Mouse (Mus musculus): ENCODE data around the gene Suclg2. TPM values are rescaled to one million over a fixed set of nuclear protein-coding genes. Genes with fewer than 3 reads are reported as not detected.

Gene Suclg2
- total RNA-seq (2012; rRNA removed): 42.9 and 52.8 TPM in 2 replicates

- Histone ChIP-seq H3K4me3 (ENCODE audit: insufficient read depth in 1 of 2, low read depth in 1 of 2, low read length in 2 of 2, poor library complexity in 1 of 2, severe bottlenecking in 1 of 2) (peak within 1 kb of the TSS; percentile 88 to 93), H3K9ac (ENCODE audit: insufficient read depth, low read depth, low read length, poor library complexity, severe bottlenecking) (peak within 1 kb of the TSS; percentile 98), H3K27ac (ENCODE audit: insufficient read depth, low read depth, low read length, poor library complexity, severe bottlenecking) (peak within 1 kb of the TSS; percentile 72; the same call in 1 of the 2 replicates), H3K9me3 (ENCODE audit: control insufficient read depth, insufficient read depth, low read depth, low read length) (no peaks in the 10 kb centered on the region), H3K36me3 (ENCODE audit: control insufficient read depth, insufficient read depth, low read length, poor library complexity, severe bottlenecking) (no peaks in the 10 kb centered on the region), H3K4me1 (ENCODE audit: control insufficient read depth in 2 of 2, insufficient read depth in 2 of 2, low read length in 2 of 2, poor library complexity in 1 of 2) (peaks cover 0 to 2% of the 10 kb centered on the region in 2 experiments; a peak in 2 of 4 replicates)
- TF ChIP-seq MAFK (IDR thresholded peaks at IDR 0.05; ENCODE audit: insufficient read depth, low read depth, low read length): no peak
- no peak for TF ChIP-seq ZC3H11A (IDR thresholded peaks at IDR 0.05; ENCODE audit: borderline replicate concordance, low read depth, low read length)
- TF ChIP-seq HCFC1 (IDR thresholded peaks at IDR 0.05; ENCODE audit: borderline replicate concordance, insufficient read depth, low read length): no peak
- in situ Hi-C loops (cut with MboI; ENCODE audit: low sequenced_read_pairs in 2 of 2, unreplicated experiment in 2 of 2): no loop called here
- DNase-seq (ENCODE audit: low read depth, low spot score): peak; percentile 71
Observed at GRCm38 (mm10) chr6:95718031-95718968, at the start of gene Suclg2. Suclg2 (minus strand) TSS chr6:95718800.

GRCm38 (mm10) chr6:95766566-95766965 is 48.0 kb upstream of the Suclg2 start:
- Histone ChIP-seq H3K4me3 (ENCODE audit: insufficient read depth in 1 of 2, low read depth in 1 of 2, low read length in 2 of 2, poor library complexity in 1 of 2, severe bottlenecking in 1 of 2) (no peak overlapping the region), H3K9me3 (ENCODE audit: control insufficient read depth, insufficient read depth, low read depth, low read length) (no peaks in the 10 kb centered on the region), H3K36me3 (ENCODE audit: control insufficient read depth, insufficient read depth, low read length, poor library complexity, severe bottlenecking) (no peaks in the 10 kb centered on the region), H3K27ac (ENCODE audit: insufficient read depth, low read depth, low read length, poor library complexity, severe bottlenecking) (no peak overlapping the region), H3K4me1 (ENCODE audit: control insufficient read depth in 2 of 2, insufficient read depth in 2 of 2, low read length in 2 of 2, poor library complexity in 1 of 2) (no peaks in the 10 kb centered on the region), H3K9ac (ENCODE audit: insufficient read depth, low read depth, low read length, poor library complexity, severe bottlenecking) (no peak overlapping the region)
- TF ChIP-seq HCFC1 (IDR thresholded peaks at IDR 0.05; ENCODE audit: borderline replicate concordance, insufficient read depth, low read length): no peak
- TF ChIP-seq ZNF384 (IDR thresholded peaks at IDR 0.05; ENCODE audit: low read depth, low read length): no peak
- no peak for TF ChIP-seq MAFK (IDR thresholded peaks at IDR 0.05; ENCODE audit: insufficient read depth, low read depth, low read length)
- TF ChIP-seq CHD2 (IDR thresholded peaks at IDR 0.05; ENCODE audit: low read depth, low read length): no peak
- no peak for TF ChIP-seq ZC3H11A (IDR thresholded peaks at IDR 0.05; ENCODE audit: borderline replicate concordance, low read depth, low read length)
- peak; percentile 48 for DNase-seq (ENCODE audit: low read depth, low spot score)
- in situ Hi-C loops (cut with MboI; ENCODE audit: low sequenced_read_pairs in 2 of 2, unreplicated experiment in 2 of 2): no loop called here

- Histone ChIP-seq H3K9me3 (ENCODE audit: control insufficient read depth, insufficient read depth, low read depth, low read length) (no peaks in the 10 kb centered on the region), H3K36me3 (ENCODE audit: control insufficient read depth, insufficient read depth, low read length, poor library complexity, severe bottlenecking) (no peaks in the 10 kb centered on the region), H3K27ac (ENCODE audit: insufficient read depth, low read depth, low read length, poor library complexity, severe bottlenecking) (no peak overlapping the region), H3K9ac (ENCODE audit: insufficient read depth, low read depth, low read length, poor library complexity, severe bottlenecking) (no peak overlapping the region), H3K4me1 (ENCODE audit: control insufficient read depth in 2 of 2, insufficient read depth in 2 of 2, low read length in 2 of 2, poor library complexity in 1 of 2) (no peaks in the 10 kb centered on the region), H3K4me3 (ENCODE audit: insufficient read depth in 1 of 2, low read depth in 1 of 2, low read length in 2 of 2, poor library complexity in 1 of 2, severe bottlenecking in 1 of 2) (no peak overlapping the region)
- in situ Hi-C loops (cut with MboI; ENCODE audit: low sequenced_read_pairs in 2 of 2, unreplicated experiment in 2 of 2): no loop called here
- DNase-seq (ENCODE audit: low read depth, low spot score): no peak
- no peak for TF ChIP-seq ZC3H11A (IDR thresholded peaks at IDR 0.05; ENCODE audit: borderline replicate concordance, low read depth, low read length)
- TF ChIP-seq MAFK (IDR thresholded peaks at IDR 0.05; ENCODE audit: insufficient read depth, low read depth, low read length): no peak
- TF ChIP-seq HCFC1 (IDR thresholded peaks at IDR 0.05; ENCODE audit: borderline replicate concordance, insufficient read depth, low read length): no peak
- TF ChIP-seq ZNF384 (IDR thresholded peaks at IDR 0.05; ENCODE audit: low read depth, low read length): no peak
- TF ChIP-seq CHD2 (IDR thresholded peaks at IDR 0.05; ENCODE audit: low read depth, low read length): no peak
Observed at GRCm38 (mm10) chr6:95759558-95760172, 41.1 kb upstream of the Suclg2 start.

GRCm38 (mm10) chr6:95742378-95742777 is 23.8 kb upstream of the Suclg2 start:
- H3K4me1 ChIP-seq (ENCODE audit: control insufficient read depth in 2 of 2, insufficient read depth in 2 of 2, low read length in 2 of 2, poor library complexity in 1 of 2): no peaks in the 10 kb centered on the region
- no peak overlapping the region for H3K4me3 ChIP-seq (ENCODE audit: insufficient read depth in 1 of 2, low read depth in 1 of 2, low read length in 2 of 2, poor library complexity in 1 of 2, severe bottlenecking in 1 of 2)
- no peak overlapping the region for H3K27ac ChIP-seq (ENCODE audit: insufficient read depth, low read depth, low read length, poor library complexity, severe bottlenecking)
- no peak for TF ChIP-seq MAFK (IDR thresholded peaks at IDR 0.05; ENCODE audit: insufficient read depth, low read depth, low read length)
- TF ChIP-seq CHD2 (IDR thresholded peaks at IDR 0.05; ENCODE audit: low read depth, low read length): no peak
- no peak for TF ChIP-seq HCFC1 (IDR thresholded peaks at IDR 0.05; ENCODE audit: borderline replicate concordance, insufficient read depth, low read length)
- no peak for TF ChIP-seq ZC3H11A (IDR thresholded peaks at IDR 0.05; ENCODE audit: borderline replicate concordance, low read depth, low read length)
- no peak for TF ChIP-seq ZNF384 (IDR thresholded peaks at IDR 0.05; ENCODE audit: low read depth, low read length)
- no peak overlapping the region for H3K9ac ChIP-seq (ENCODE audit: insufficient read depth, low read depth, low read length, poor library complexity, severe bottlenecking)
- in situ Hi-C loops (cut with MboI; ENCODE audit: low sequenced_read_pairs in 2 of 2, unreplicated experiment in 2 of 2): no loop called here
- H3K9me3 ChIP-seq (ENCODE audit: control insufficient read depth, insufficient read depth, low read depth, low read length): no peaks in the 10 kb centered on the region
- no peaks in the 10 kb centered on the region for H3K36me3 ChIP-seq (ENCODE audit: control insufficient read depth, insufficient read depth, low read length, poor library complexity, severe bottlenecking)
- no peak for DNase-seq (ENCODE audit: low read depth, low spot score)

All from ES-E14 (cell line).